Mouse (Mus musculus) hindbrain, embryonic 11.5 days (tissue): ENCODE data around the gene Relb. TPM values are rescaled to one million over a fixed set of nuclear protein-coding genes. Genes with fewer than 3 reads are reported as not detected.

Source experiments
- ATAC-seq: fragments of 200-750 bp; cut with Nextera tagmentation; 2 replicates; pipeline ENCODE4 v1.8.0; 2017; ENCODE audit warnings: mild to moderate bottlenecking, moderate TSS enrichment, moderate library complexity; ENCODE audit not compliant: low FRiP score
- DNase-seq: peaks from one replicate; pipeline ENCODE4 v3.0.0-alpha.2; 2015; ENCODE audit warnings: low spot score
- H3K27ac ChIP-seq: fragments of 300-500 bp; sonication (generic); 2 replicates; pipeline ENCODE4 v1.5.1; 2014; ENCODE audit warnings: mild to moderate bottlenecking, low read depth, low read length
- H3K27me3 ChIP-seq: fragments of 300-500 bp; sonication (generic); 2 replicates; pipeline ENCODE4 v1.6.1; 2014; ENCODE audit warnings: mild to moderate bottlenecking, low read length, moderate library complexity, mixed read lengths; ENCODE audit not compliant: control insufficient read depth, insufficient read depth
- H3K36me3 ChIP-seq: fragments of 300-500 bp; sonication (generic); 2 replicates; pipeline ENCODE4 v1.6.1; 2014; ENCODE audit warnings: mild to moderate bottlenecking, low read length, moderate library complexity, mixed read lengths; ENCODE audit not compliant: control insufficient read depth, insufficient read depth
- H3K4me1 ChIP-seq: fragments of 300-500 bp; sonication (generic); replicated peaks from 2 replicates; pipeline ENCODE4 v1.6.1; 2014; ENCODE audit warnings: low read length, mixed read lengths; ENCODE audit not compliant: control insufficient read depth, insufficient read depth
- H3K4me2 ChIP-seq: fragments of 300-500 bp; sonication (generic); replicated peaks from 2 replicates; pipeline ENCODE4 v1.6.1; 2014; ENCODE audit warnings: mild to moderate bottlenecking, low read depth, low read length
- H3K4me3 ChIP-seq: fragments of 300-500 bp; sonication (generic); 2 replicates; pipeline ENCODE4 v1.5.1; 2014; ENCODE audit warnings: low read depth, low read length
- H3K9ac ChIP-seq: fragments of 300-500 bp; sonication (generic); 2 replicates; pipeline ENCODE4 v1.6.1; 2014; ENCODE audit warnings: low read depth, low read length
- H3K9me3 ChIP-seq: fragments of 300-500 bp; sonication (generic); 2 replicates; pipeline ENCODE4 v1.6.1; 2016; ENCODE audit warnings: low read length; ENCODE audit not compliant: control insufficient read depth
- WGBS: fragments of 180-500 bp; shearing (Covaris S2); extraction: QIAGEN DNeasy Blood & Tissue Kit; methylation state at CpG from one replicate; pipeline ENCODE4 v1.1.7; 2014; 5-methylcytosine and 5-hydroxymethylcytosine counted together
- polyA plus RNA-seq: library from polyadenylated mRNA; unstranded; fragments of >200 nt; fragmentation: Nextera tagmentation; extraction: Ambion mirVana; gene quantifications from 2 replicates; pipeline ENCODE4 v1.2.1, GENCODE M21; 2014

Relb gene
- polyA plus RNA-seq, 1 experiment from 2014 or later = 3.9 TPM

GRCm38 (mm10) chr7:19579751-19580150 is 49.5 kb downstream of the Relb start:
- 84% methylated on average over 10 of the region's 10 CpGs for WGBS
- H3K9me3 ChIP-seq = no peaks in the 10 kb centered on the region
- H3K4me3 ChIP-seq = no peak overlapping the region
- peaks cover 10% of the 10 kb centered on the region; the same call in 1 of the 2 replicates for H3K4me1 ChIP-seq
- no peak overlapping the region for H3K4me2 ChIP-seq
- peaks cover 19% of the 10 kb centered on the region for H3K36me3 ChIP-seq
- peak overlapping the region; percentile 10; the same call in 1 of the 2 replicates for H3K27ac ChIP-seq
- DNase-seq (no peak), ATAC-seq (no peak)
- H3K27me3 ChIP-seq = peaks cover 40% of the 10 kb centered on the region
- H3K9ac ChIP-seq = no peak overlapping the region

GRCm38 (mm10) chr7:19578436-19578835 is 50.8 kb downstream of the Relb start:
- DNase-seq (no peak), ATAC-seq (no peak)
- peaks cover 7% of the 10 kb centered on the region for H3K36me3 ChIP-seq
- no peak overlapping the region for H3K27ac ChIP-seq
- 58% methylated on average over 4 of the region's 4 CpGs for WGBS
- no peak overlapping the region for H3K4me2 ChIP-seq
- H3K9ac ChIP-seq = no peak overlapping the region
- no peak overlapping the region for H3K4me3 ChIP-seq
- H3K9me3 ChIP-seq = no peaks in the 10 kb centered on the region
- peaks cover 10% of the 10 kb centered on the region; the same call in 1 of the 2 replicates for H3K4me1 ChIP-seq
- H3K27me3 ChIP-seq = peaks cover 40% of the 10 kb centered on the region

GRCm38 (mm10) chr7:19577877-19578414 is 51.3 kb downstream of the Relb start:
- no peak overlapping the region for H3K27ac ChIP-seq
- DNase-seq (peak; percentile 32), ATAC-seq (no peak)
- H3K9ac ChIP-seq = no peak overlapping the region
- H3K36me3 ChIP-seq = peaks cover 7% of the 10 kb centered on the region; the same call in 1 of the 2 replicates
- H3K4me1 ChIP-seq = peaks cover 10% of the 10 kb centered on the region; the same call in 1 of the 2 replicates
- peaks cover 40% of the 10 kb centered on the region for H3K27me3 ChIP-seq
- peak overlapping the region; percentile 12; the same call in 1 of the 2 replicates for H3K4me3 ChIP-seq
- 22% methylated on average over 10 of the region's 10 CpGs for WGBS
- no peaks in the 10 kb centered on the region for H3K9me3 ChIP-seq
- peak overlapping the region; percentile 44 for H3K4me2 ChIP-seq

DNA sequence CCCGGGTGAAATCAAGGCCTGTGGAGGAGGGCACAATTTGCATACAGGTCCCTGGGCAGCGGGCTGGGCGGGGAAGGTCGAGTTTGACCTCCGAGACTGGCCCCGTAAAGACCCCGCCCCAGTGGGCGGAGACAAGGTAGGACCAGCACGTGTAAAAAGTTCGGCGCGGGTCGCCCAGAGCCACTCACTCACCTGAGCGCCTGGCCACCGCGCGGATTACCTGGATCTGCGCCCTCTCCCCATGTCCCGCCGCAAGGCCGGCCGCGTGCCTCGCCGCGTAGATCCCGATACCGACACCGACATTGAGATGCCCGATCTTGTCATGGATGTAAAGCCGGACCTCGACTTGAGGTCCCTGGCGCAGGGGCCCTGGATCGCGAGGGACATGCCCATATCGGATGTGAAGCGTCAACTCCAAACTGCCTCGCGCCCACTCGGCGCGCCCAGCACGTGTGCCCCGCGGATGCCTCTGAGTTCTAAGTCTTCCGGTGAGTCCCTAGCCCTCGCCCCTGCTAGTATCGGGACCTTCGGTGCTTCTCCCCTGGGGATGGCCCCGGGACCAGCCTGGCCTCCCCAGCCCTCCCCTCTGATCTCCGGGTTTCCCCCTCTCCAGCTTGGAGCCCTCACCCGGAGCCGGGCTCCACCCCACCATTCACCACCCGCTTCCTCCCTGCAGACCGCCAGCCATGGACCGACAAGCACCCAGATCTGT is 51.9 kb downstream of the Relb start, which contains the start of the genes Zfp296 and Gemin7:
TSS of gene Zfp296 (plus strand) at position 147 of the 712 bp plus-strand sequence.
TSS of gene Gemin7 (minus strand) at position 455 of the 712 bp plus-strand sequence.
- peak; percentile 49 for DNase-seq
- H3K9ac ChIP-seq = no peak within 1 kb of the TSS
- WGBS = 2% methylated on average over 56 of the region's 56 CpGs
- H3K4me2 ChIP-seq = peak within 1 kb of the TSS; percentile 44
- peak within 1 kb of the TSS; percentile 23 for H3K4me3 ChIP-seq
- H3K9me3 ChIP-seq = no peaks in the 10 kb centered on the region
- peaks cover 6% of the 10 kb centered on the region; the same call in 1 of the 2 replicates for H3K36me3 ChIP-seq
- H3K4me1 ChIP-seq = peaks cover 10% of the 10 kb centered on the region; the same call in 1 of the 2 replicates
- no peak within 1 kb of the TSS for H3K27ac ChIP-seq
- ATAC-seq = no peak
- H3K27me3 ChIP-seq = peaks cover 40% of the 10 kb centered on the region

DNA sequence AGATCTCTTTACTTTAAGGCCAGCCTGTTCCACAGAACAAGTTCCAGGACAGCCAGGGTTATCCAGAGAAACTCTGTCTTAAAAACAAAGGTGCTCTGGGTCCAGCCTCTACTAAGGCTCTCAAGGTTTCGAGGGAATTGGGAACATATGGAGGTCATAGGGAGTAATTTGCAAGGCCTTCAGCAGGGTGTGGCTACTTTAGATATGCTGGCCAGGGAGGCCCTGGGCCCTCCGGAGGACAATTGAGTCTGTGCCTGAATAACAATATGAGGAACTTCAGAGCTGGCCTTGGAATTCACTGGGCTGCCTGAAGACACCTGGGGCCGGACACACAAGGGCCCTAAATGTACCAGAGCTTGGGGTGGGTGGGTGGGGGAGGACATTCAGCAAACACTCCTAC is 53.7 kb downstream of the Relb start:
- no peak for ATAC-seq
- no peak for DNase-seq
- Histone ChIP-seq H3K27me3 (peaks cover 40% of the 10 kb centered on the region), H3K36me3 (0 out of 2 replicates have a peak, but pooled peaks cover under 1% of the 10 kb centered on the region), H3K4me3 (no peak overlapping the region), H3K9me3 (no peaks in the 10 kb centered on the region), H3K9ac (no peak overlapping the region), H3K27ac (no peak overlapping the region), H3K4me2 (no peak overlapping the region), H3K4me1 (peaks cover 14% of the 10 kb centered on the region; the same call in 1 of the 2 replicates)
- 60% methylated on average over 3 of the region's 3 CpGs for WGBS

GRCm38 (mm10) chr7:19573776-19574140 is 55.5 kb downstream of the Relb start:
- DNase-seq (no peak), ATAC-seq (no peak; the same call in 1 of the 2 replicates)
- no peaks in the 10 kb centered on the region for H3K9me3 ChIP-seq
- H3K27me3 ChIP-seq = peaks cover 32% of the 10 kb centered on the region
- H3K4me1 ChIP-seq = peaks cover 14% of the 10 kb centered on the region; the same call in 1 of the 2 replicates
- peaks cover 2% of the 10 kb centered on the region; the same call in 1 of the 2 replicates for H3K36me3 ChIP-seq
- WGBS = 26% methylated on average over 16 of the region's 16 CpGs
- H3K27ac ChIP-seq = no peak overlapping the region
- peak overlapping the region; percentile 76 for H3K4me2 ChIP-seq
- peak overlapping the region; percentile 83 for H3K9ac ChIP-seq
- peak overlapping the region; percentile 68 for H3K4me3 ChIP-seq

DNA sequence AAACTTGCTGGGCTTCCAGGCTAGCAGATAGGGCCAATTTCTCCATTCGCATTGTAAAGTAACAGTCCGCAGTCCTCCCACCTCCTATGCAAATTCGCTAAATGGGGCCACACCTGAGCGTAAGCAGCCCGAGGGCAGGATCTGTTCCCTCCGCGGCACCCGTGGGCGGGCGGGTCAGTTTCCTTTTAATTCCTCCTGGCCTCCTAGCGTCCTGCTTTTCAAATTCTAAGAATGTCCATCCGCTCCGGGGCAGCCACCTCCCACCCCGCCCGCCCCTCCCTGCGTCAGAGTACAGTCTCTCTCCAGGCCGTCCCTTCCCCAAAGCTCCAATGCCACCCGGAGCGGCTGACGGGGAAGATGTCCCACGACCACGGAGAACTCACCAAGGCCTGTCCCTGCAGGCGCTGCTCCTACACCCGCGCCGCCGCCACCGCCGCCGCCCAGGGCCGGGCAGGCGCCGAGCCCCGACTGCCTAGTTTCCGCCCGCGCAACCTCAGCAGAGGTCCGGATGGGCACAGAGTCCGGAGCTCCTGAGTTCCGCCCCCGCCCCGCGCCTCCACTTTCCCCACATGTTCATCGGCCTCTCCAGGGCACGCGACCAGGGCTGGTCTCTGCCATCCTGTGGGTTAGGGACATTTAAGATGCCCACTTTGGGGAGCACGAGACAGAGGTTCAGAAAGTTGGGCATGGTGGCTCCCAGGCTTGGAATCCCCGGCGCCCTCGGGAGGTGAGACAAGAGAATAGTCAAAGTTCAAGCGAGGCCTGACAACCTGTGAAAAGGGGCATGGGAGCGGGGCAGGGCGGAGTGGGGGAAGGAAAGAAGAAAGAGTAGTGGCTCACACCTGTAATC is 56.1 kb downstream of the Relb start:
- Histone ChIP-seq H3K4me2 (peak overlapping the region; percentile 76), H3K4me1 (peaks cover 14% of the 10 kb centered on the region; the same call in 1 of the 2 replicates), H3K36me3 (peaks cover 5% of the 10 kb centered on the region; the same call in 1 of the 2 replicates), H3K27ac (peak overlapping the region; percentile 59; the same call in 1 of the 2 replicates), H3K4me3 (peak overlapping the region; percentile 68), H3K9ac (peak overlapping the region; percentile 83), H3K27me3 (peaks cover 26% of the 10 kb centered on the region), H3K9me3 (no peaks in the 10 kb centered on the region)
- under 1% methylated on average over 53 of the region's 53 CpGs for WGBS
- ATAC-seq (peak; percentile 84), DNase-seq (peak; percentile 91)

GRCm38 (mm10) chr7:19569647-19570046 is 59.6 kb downstream of the Relb start:
- ATAC-seq (no peak), DNase-seq (no peak)
- no peak overlapping the region for H3K4me2 ChIP-seq
- WGBS = 80% methylated on average over 3 of the region's 3 CpGs
- no peak overlapping the region for H3K4me3 ChIP-seq
- peaks cover 9% of the 10 kb centered on the region; the same call in 1 of the 2 replicates for H3K36me3 ChIP-seq
- H3K27me3 ChIP-seq = no peaks in the 10 kb centered on the region
- no peak overlapping the region for H3K9ac ChIP-seq
- no peak overlapping the region for H3K27ac ChIP-seq
- H3K4me1 ChIP-seq = peaks cover 4% of the 10 kb centered on the region; the same call in 1 of the 2 replicates
- no peaks in the 10 kb centered on the region for H3K9me3 ChIP-seq
